Mouse (Mus musculus) embryo, embryonic 11 days (tissue): ENCODE data around the gene Zfp60.

Experiments used
- DNase-seq: peaks from one replicate; pipeline ENCODE4 v3.0.0-alpha.2; 2015

The Zfp60 gene

GRCm38 (mm10) chr7:27794566-27794965, 63.4 kb downstream of the Zfp60 start:
- no peak for DNase-seq

- DNase-seq = peak; percentile 77
Observed at GRCm38 (mm10) chr7:27797906-27798811, 67.0 kb downstream of the Zfp60 start.

GRCm38 (mm10) chr7:27801137-27801536, 69.9 kb downstream of the Zfp60 start:
- no peak for DNase-seq

GRCm38 (mm10) chr7:27802986-27803385, 71.8 kb downstream of the Zfp60 start:
- no peak for DNase-seq
